25 mouse cellular contexts compared by ENCODE assay signal in genomic region chr11:106175081-106175480, GRCm38 (mm10). TPM values are rescaled to one million over a fixed set of nuclear protein-coding genes. Genes with fewer than 3 reads are reported as not detected.
DNase-seq lines count a peak whose midpoint lies in the region; TF ChIP-seq lines count a peak whose summit lies in the region.
"Had no signal": no experiment of that assay in that cellular context is flagged by ENCODE, and none has a peak within 500 bp of the region (broad histone marks: within the 10 kb centered on the region; RNA-seq: fewer than 3 reads in every experiment).

No protein-coding gene starts in this region.

- no peaks in the 10 kb centered on the region for H3K27me3 ChIP-seq in forebrain, embryonic 10.5 days (ENCODE audit: poor library complexity, severe bottlenecking)
- H3K27me3 ChIP-seq: CH12.LX; forebrain, embryonic 15.5 days; liver, embryonic 12.5 days; neural tube, embryonic 13.5 days had no signal

- no peak overlapping the region for H3K4me3 ChIP-seq in gastrocnemius, adult 2 months
- H3K4me3 ChIP-seq in forebrain, embryonic 10.5 days = no peak overlapping the region
- H3K4me3 ChIP-seq: erythroblast, embryonic 14.5 days; forebrain, embryonic 15.5 days; left cerebral cortex, adult 2 months; liver, embryonic 12.5 days; neural tube, embryonic 13.5 days had no signal

- H3K4me1 ChIP-seq in forebrain, embryonic 10.5 days = 0 out of 2 replicates have a peak, but pooled peaks cover 4% of the 10 kb centered on the region
- H3K4me1 ChIP-seq: forebrain, embryonic 15.5 days; neural tube, embryonic 13.5 days had no signal

- no peak for TF ChIP-seq CTCF in gastrocnemius, adult 2 months (IDR thresholded peaks at IDR 0.05)

- peaks cover 29% of the 10 kb centered on the region for H3K36me3 ChIP-seq in forebrain, embryonic 10.5 days (replicated peaks)

- intact Hi-C loops in gastrocnemius, adult 2 months (cut with DNase I) = no loop called here

- WGBS in forebrain, embryonic 10.5 days = 78% methylated on average over 3 of the region's 3 CpGs

- H3K27ac ChIP-seq in gastrocnemius, adult 2 months = peak overlapping the region; percentile 69
- H3K27ac ChIP-seq in forebrain, embryonic 10.5 days = no peak overlapping the region
- H3K27ac ChIP-seq: forebrain, embryonic 15.5 days; left cerebral cortex, adult 2 months; liver, embryonic 12.5 days; macrophage; neural tube, embryonic 13.5 days had no signal

- peak; percentile 42 to 60 for DNase-seq in adrenal gland, adult (ENCODE audit: inconsistent age in 2 of 2, low spot score in 1 of 2)
- DNase-seq in adrenal gland, adult 18-20 months (ENCODE audit: low spot score in 2 of 2) = no peak
- peak; percentile 67 for DNase-seq in NIH3T3 (ENCODE audit: low read depth)
- peak; percentile 78 for DNase-seq in cerebellum, adult 9-10 months
- DNase-seq in gastrocnemius, adult 2 months = peak; percentile 88
- no peak for DNase-seq in forebrain, embryonic 10.5 days (ENCODE audit: extremely low spot score, low spot score)
- DNase-seq in lung, postnatal 4 days = no peak
- no peak for DNase-seq in B cell, adult 2 months
- DNase-seq: embryo, embryonic 11 days; lung, embryonic 14.5 days; thymus, postnatal 4 days had no signal

- no peaks in the 10 kb centered on the region for H3K9me3 ChIP-seq in forebrain, embryonic 10.5 days
- H3K9me3 ChIP-seq: forebrain, embryonic 15.5 days; liver, embryonic 12.5 days; neural tube, embryonic 13.5 days had no signal

RNA-seq across cellular contexts. Expression of gene Limd2, which starts 14.4 kb away (rescaled TPM):
- 10 to 100 TPM in 1 of 2 experiments, 1 to 10 TPM in 1; 9.5 to 11.7 TPM for total RNA-seq in adrenal gland, adult 18-20 months (2021)
- total RNA-seq in gastrocnemius, adult 2 months (2021) = 1 to 10 TPM; 1.3 to 1.7 TPM
- polyA plus RNA-seq in forebrain, embryonic 10.5 days (2016; fragmentation: Nextera tagmentation; extraction: Ambion mirVana) = 364 and 375 TPM in 2 replicates

RNA-seq across cellular contexts. Expression of gene Gm10840, which starts 14.4 kb away (rescaled TPM):
- not detected for total RNA-seq in adrenal gland, adult 18-20 months (2021)
- not detected for total RNA-seq in gastrocnemius, adult 2 months (2021)
- polyA plus RNA-seq in forebrain, embryonic 10.5 days (2016; fragmentation: Nextera tagmentation; extraction: Ambion mirVana) = 0.82 TPM in 1 of 2 replicates, not detected in the other
- total RNA-seq: CH12.LX; gastrocnemius, postnatal 36 days; heart, postnatal 14 days; left cerebral cortex, adult 2 months had no signal
- polyA plus RNA-seq: activated CD4-positive, CD25-positive, alpha-beta regulatory T cell, adult 4 months; erythroblast, embryonic 14.5 days; heart, embryonic 11.5 days; hindbrain, embryonic 16.5 days; liver, embryonic 12.5 days; lung, embryonic 14.5 days; macrophage; midbrain, embryonic 11.5 days; neural tube, embryonic 13.5 days; small intestine, adult 2 months had no signal

RNA-seq across cellular contexts. Expression of gene Strada, which starts 26.9 kb away (rescaled TPM):
- total RNA-seq in adrenal gland, adult 18-20 months (2021) = 10 to 100 TPM; 11.6 to 13.1 TPM
- 10 to 100 TPM; 10.0 to 10.5 TPM for total RNA-seq in gastrocnemius, adult 2 months (2021)
- polyA plus RNA-seq in forebrain, embryonic 10.5 days (2016; fragmentation: Nextera tagmentation; extraction: Ambion mirVana) = 41.4 and 41.9 TPM in 2 replicates

RNA-seq across cellular contexts. Expression of gene Ccdc47, which starts 41.1 kb away (rescaled TPM):
- total RNA-seq in adrenal gland, adult 18-20 months (2021) = 100 to 1,000 TPM; 106 to 118 TPM
- 10 to 100 TPM; 68.3 to 78.9 TPM for total RNA-seq in gastrocnemius, adult 2 months (2021)
- 77.3 and 77.4 TPM in 2 replicates for polyA plus RNA-seq in forebrain, embryonic 10.5 days (2016; fragmentation: Nextera tagmentation; extraction: Ambion mirVana)

RNA-seq across cellular contexts. Expression of gene Ddx42, which starts 41.6 kb away (rescaled TPM):
- total RNA-seq in adrenal gland, adult 18-20 months (2021) = 10 to 100 TPM; 42.1 to 55.2 TPM
- total RNA-seq in gastrocnemius, adult 2 months (2021) = 10 to 100 TPM; 24.3 to 24.7 TPM
- polyA plus RNA-seq in forebrain, embryonic 10.5 days (2016; fragmentation: Nextera tagmentation; extraction: Ambion mirVana) = 105 and 109 TPM in 2 replicates

Comparison
In these comparisons a context has a peak if more than half of its experiments do, and no peak if none do; other contexts are left out.
1. DNase-seq: peak in adrenal gland, adult (2 of 2), NIH3T3 (single experiment), cerebellum, adult 9-10 months (single experiment) and gastrocnemius, adult 2 months (single experiment); none in adrenal gland, adult 18-20 months (0 of 2), forebrain, embryonic 10.5 days (single experiment), lung, postnatal 4 days (0 of 2) and B cell, adult 2 months (0 of 2).